Mouse (Mus musculus): ENCODE measurements around the gene Mbd3. TPM values are rescaled to one million over a fixed set of nuclear protein-coding genes. Genes with fewer than 3 reads are reported as not detected.

The Mbd3 gene
- polyA plus RNA-seq, 1 experiment from 2014 or later: 64.4 TPM

- Histone ChIP-seq H3K36me3 (ENCODE audit: inconsistent target) (peaks cover 40% of the 10 kb centered on the region), H3K27ac (no peak overlapping the region), H3K79me2 (ENCODE audit: inconsistent target) (peaks cover 34% of the 10 kb centered on the region), H3K4me3 (ENCODE audit: inconsistent target) (no peak overlapping the region)
- WGBS (ENCODE audit: missing documents): 94% methylated on average over 11 of the region's 11 CpGs
These were observed 2.4 kb downstream of the Mbd3 start for GRCm38 (mm10) chr10:80396822-80397523.

GRCm38 (mm10) chr10:80395025-80395627, 4.2 kb downstream of the Mbd3 start:
- Histone ChIP-seq H3K27ac (no peak overlapping the region), H3K4me3 (ENCODE audit: inconsistent target) (no peak overlapping the region), H3K79me2 (ENCODE audit: inconsistent target) (peaks cover 34% of the 10 kb centered on the region), H3K36me3 (ENCODE audit: inconsistent target) (peaks cover 38% of the 10 kb centered on the region)
- 95% methylated on average over 35 of the region's 35 CpGs for WGBS (ENCODE audit: missing documents)

DNA sequence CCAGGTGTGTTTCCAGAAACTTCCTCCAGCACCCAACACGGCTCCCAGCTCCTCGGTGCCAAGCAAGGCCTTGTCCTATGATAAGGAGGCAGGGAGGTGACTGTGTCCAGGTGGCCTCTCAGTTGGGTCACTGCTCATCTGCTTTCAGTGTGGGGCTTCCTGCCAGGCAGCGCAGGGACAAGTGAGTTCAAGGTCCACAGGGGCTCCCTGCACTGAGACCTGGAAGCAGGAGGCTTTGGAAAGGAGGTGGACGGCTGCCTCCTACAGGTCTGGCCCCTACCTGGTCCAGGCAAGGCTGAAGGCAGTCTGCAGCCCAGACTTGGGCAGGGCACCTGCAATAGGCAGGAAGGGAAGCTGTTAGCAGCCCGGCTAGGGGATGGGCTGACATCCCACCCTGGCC, 6.7 kb downstream of the Mbd3 start:
- H3K79me2 ChIP-seq (ENCODE audit: inconsistent target): peaks cover 27% of the 10 kb centered on the region

GRCm38 (mm10) chr10:80390697-80391096, 8.7 kb downstream of the Mbd3 start:
- peaks cover 38% of the 10 kb centered on the region for H3K36me3 ChIP-seq (ENCODE audit: inconsistent target)
- WGBS (ENCODE audit: missing documents): 89% methylated on average over 9 of the region's 9 CpGs
- H3K79me2 ChIP-seq (ENCODE audit: inconsistent target): peaks cover 17% of the 10 kb centered on the region; the same call in 1 of the 2 replicates
- no peak overlapping the region for H3K4me3 ChIP-seq (ENCODE audit: inconsistent target)
- H3K27ac ChIP-seq: no peak overlapping the region

More for the DNA sequence above, 6.7 kb downstream of the Mbd3 start:
- Histone ChIP-seq H3K4me3 (ENCODE audit: inconsistent target) (no peak overlapping the region), H3K27ac (no peak overlapping the region), H3K36me3 (ENCODE audit: inconsistent target) (peaks cover 38% of the 10 kb centered on the region)
- WGBS (ENCODE audit: missing documents): 92% methylated on average over 5 of the region's 5 CpGs

DNA sequence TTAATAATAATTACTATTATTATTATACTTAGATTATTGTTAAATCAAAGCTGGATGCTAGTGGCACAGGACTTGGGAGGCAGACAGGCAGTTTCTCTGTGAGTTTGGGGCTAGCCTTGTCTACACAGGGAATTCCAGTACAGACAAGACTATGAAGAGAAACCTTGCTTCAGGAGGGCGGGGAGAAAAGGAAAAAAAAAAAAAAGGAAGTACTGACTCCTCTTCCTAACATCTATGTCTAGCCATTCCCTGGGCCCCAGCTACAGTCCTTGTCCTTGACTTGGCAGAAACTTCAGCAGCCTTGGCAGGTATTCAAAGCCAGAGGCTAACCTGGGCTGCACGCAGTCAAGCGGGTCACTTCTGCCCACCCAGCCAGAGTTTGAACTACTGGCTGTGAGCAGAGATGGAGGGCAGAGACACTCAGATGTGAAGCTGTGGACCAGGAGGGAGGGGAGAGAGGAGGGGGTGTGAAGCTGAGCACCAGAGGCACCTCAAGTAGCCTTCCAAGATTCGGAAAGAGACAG, 10.1 kb downstream of the Mbd3 start:
- Histone ChIP-seq H3K36me3 (ENCODE audit: inconsistent target) (peaks cover 25% of the 10 kb centered on the region), H3K4me3 (ENCODE audit: inconsistent target) (no peak overlapping the region), H3K79me2 (ENCODE audit: inconsistent target) (peaks cover 25% of the 10 kb centered on the region; the same call in 1 of the 2 replicates), H3K27ac (no peak overlapping the region)
- whole genome bisulfite sequencing (ENCODE audit: missing documents): 41% methylated on average over 4 of the region's 4 CpGs

- H3K27ac ChIP-seq: no peak overlapping the region
- no peak overlapping the region for H3K4me3 ChIP-seq (ENCODE audit: inconsistent target)
- H3K36me3 ChIP-seq (ENCODE audit: inconsistent target): peaks cover 19% of the 10 kb centered on the region
- H3K79me2 ChIP-seq (ENCODE audit: inconsistent target): peaks cover 30% of the 10 kb centered on the region; the same call in 1 of the 2 replicates
- WGBS (ENCODE audit: missing documents): 41% methylated on average over 2 of the region's 2 CpGs
These were observed 10.6 kb downstream of the Mbd3 start for GRCm38 (mm10) chr10:80388731-80389130.

DNA sequence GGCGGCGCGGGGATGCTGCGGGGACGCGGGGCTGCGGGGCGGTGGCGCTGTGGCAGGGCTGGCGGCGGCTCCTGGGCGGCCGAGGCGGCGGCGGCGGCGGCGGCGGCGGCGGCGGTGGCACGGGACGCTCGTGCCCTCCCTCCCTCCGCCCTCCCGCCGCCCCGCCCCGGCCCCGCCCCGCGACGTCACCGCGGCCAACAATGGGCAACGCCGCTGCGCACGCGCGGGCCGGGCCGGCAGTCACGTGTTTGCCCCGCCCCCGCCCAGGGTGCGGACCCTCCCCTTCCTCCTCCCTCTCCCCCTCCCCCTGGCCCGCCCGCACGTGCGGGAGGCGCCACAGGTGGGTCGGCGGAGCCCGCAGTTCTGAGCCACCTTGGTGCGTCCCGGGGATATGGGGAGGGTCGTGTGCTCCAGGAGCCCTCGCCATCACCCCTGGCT, 11.8 kb downstream of the Mbd3 start, which contains the start of gene Mex3d:
TSS of gene Mex3d (minus strand) at position 138 of the 438 bp plus-strand sequence.
- Histone ChIP-seq H3K27ac (peak within 1 kb of the TSS; percentile 36; the same call in 1 of the 2 replicates), H3K36me3 (ENCODE audit: inconsistent target) (peaks cover 8% of the 10 kb centered on the region; the same call in 1 of the 2 replicates), H3K4me3 (ENCODE audit: inconsistent target) (peak within 1 kb of the TSS; percentile 41), H3K79me2 (ENCODE audit: inconsistent target) (peaks cover 37% of the 10 kb centered on the region; the same call in 1 of the 2 replicates)
- 0% methylated on average over 4 of the region's 61 CpGs for WGBS (ENCODE audit: missing documents)

DNA sequence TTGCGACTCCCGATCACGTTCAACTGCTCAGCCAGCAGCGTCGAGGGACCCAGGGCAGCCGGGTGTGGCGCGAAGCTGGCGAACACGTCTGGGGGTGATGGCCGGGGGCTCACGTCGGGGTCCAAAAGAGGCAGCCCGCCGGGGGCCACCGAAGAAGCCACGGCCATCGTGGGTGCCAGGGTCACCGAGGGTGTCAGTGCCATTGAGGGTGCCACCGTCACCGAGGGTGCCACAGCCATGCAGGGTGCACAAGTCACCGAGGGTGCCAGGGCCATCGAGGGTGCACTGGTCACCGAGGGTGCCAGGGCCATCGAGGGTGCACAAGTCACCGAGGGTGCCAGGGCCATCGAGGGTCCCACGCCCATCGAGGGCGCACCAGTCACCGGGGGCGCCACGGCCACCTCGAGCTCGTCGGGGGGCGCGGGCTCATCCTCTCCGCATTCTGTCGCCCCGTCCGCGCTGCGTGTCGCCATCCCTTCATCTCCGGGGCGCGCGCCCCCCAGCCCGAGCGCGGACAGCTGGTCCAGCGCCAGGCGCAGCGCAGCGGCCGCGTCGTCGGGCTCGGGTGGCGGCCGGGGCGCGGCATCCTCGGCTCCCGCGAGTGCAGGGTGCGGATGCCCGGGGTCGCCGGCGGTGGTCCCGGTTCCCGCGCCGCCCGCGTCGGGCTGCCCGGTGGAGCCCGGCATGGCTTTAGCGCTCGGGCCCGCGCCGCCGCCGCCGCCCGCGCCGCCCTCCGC, 12.4 kb downstream of the Mbd3 start:
- no peak overlapping the region for H3K27ac ChIP-seq
- peaks cover 37% of the 10 kb centered on the region; the same call in 1 of the 2 replicates for H3K79me2 ChIP-seq (ENCODE audit: inconsistent target)
- H3K4me3 ChIP-seq (ENCODE audit: inconsistent target): peak overlapping the region; percentile 26
- H3K36me3 ChIP-seq (ENCODE audit: inconsistent target): peaks cover 1% of the 10 kb centered on the region; the same call in 1 of the 2 replicates
- 4% methylated on average over 65 of the region's 94 CpGs for WGBS (ENCODE audit: missing documents)

DNA sequence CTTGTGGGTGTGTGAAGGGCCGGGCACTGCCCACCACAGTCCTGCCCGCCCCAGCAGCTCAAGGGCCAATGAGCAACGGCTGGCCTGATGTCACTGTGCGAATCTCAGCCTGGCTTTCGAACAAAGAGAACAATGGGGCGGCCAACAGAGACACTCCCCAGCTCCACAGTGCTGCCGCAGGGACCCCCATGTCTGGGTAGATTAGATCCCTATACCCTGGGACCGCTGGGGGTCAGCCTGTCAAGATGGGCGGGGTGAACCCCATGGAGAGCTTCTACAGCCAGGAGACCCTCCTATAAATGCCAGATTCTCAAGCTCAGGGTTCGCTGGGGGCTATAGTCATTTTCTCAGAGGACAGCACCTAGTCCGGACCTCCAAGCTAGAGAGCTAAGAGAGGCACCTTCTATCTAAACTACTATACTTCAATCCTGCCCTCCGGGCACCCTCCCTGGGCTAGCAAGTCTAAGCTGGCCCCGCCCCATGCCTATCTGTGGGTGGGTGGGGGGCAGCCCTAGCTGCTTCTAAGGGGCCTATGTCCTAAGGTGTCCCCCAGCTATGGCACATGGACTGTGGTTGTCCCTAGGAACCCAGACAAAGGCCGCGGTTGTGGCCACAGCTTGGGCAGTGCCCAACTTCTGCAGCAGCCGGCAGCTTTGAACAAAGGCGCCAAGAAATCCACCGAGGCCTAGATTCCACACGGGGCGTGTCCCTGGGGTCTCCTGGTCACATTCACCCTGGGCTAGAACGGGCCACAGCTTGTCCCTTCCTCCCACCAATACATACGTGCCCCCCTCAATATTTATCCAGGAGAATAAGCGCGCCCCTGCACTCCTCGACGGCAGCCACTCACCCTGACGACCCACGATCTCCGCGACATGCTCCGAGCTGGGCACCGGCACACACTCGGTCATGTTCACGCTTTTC, 13.3 kb downstream of the Mbd3 start:
- peaks cover 37% of the 10 kb centered on the region; the same call in 1 of the 2 replicates for H3K79me2 ChIP-seq (ENCODE audit: inconsistent target)
- no peaks in the 10 kb centered on the region for H3K36me3 ChIP-seq (ENCODE audit: inconsistent target)
- H3K27ac ChIP-seq: no peak overlapping the region
- WGBS (ENCODE audit: missing documents): 46% methylated on average over 34 of the region's 34 CpGs
- H3K4me3 ChIP-seq (ENCODE audit: inconsistent target): peak overlapping the region; percentile 26

DNA sequence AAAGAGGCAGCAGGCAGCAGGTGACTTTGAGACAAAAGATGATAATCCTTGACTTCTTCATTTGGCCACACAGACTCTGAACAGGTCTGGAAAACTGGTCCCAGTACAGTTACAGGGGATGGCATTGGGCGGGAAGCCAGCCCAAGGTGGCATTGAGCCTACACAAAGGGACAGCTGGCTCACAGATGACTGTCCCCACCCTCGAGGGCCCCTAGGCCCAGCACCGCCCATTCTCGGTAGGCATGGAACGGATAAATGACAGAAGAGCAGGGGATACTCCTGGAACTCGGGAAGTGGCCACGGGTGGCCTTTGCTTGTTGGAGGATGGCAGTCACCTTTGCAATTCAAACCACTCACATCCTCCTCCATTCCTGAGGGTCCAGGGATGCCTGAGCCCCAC, 14.0 kb downstream of the Mbd3 start:
- no peak overlapping the region for H3K4me3 ChIP-seq (ENCODE audit: inconsistent target)
- no peak overlapping the region for H3K27ac ChIP-seq
- peaks cover 37% of the 10 kb centered on the region; the same call in 1 of the 2 replicates for H3K79me2 ChIP-seq (ENCODE audit: inconsistent target)
- WGBS (ENCODE audit: missing documents): 92% methylated on average over 7 of the region's 7 CpGs
- H3K36me3 ChIP-seq (ENCODE audit: inconsistent target): no peaks in the 10 kb centered on the region

- WGBS (ENCODE audit: missing documents): 93% methylated on average over 7 of the region's 7 CpGs
- peaks cover 37% of the 10 kb centered on the region; the same call in 1 of the 2 replicates for H3K79me2 ChIP-seq (ENCODE audit: inconsistent target)
- no peak overlapping the region for H3K27ac ChIP-seq
- H3K4me3 ChIP-seq (ENCODE audit: inconsistent target): no peak overlapping the region
- H3K36me3 ChIP-seq (ENCODE audit: inconsistent target): no peaks in the 10 kb centered on the region
These were observed 14.6 kb downstream of the Mbd3 start for GRCm38 (mm10) chr10:80384709-80385108.

- H3K36me3 ChIP-seq (ENCODE audit: inconsistent target): no peaks in the 10 kb centered on the region
- WGBS (ENCODE audit: missing documents): 74% methylated on average over 4 of the region's 4 CpGs
- no peak overlapping the region for H3K27ac ChIP-seq
- peaks cover 37% of the 10 kb centered on the region; the same call in 1 of the 2 replicates for H3K79me2 ChIP-seq (ENCODE audit: inconsistent target)
- no peak overlapping the region for H3K4me3 ChIP-seq (ENCODE audit: inconsistent target)
These were observed 15.2 kb downstream of the Mbd3 start for GRCm38 (mm10) chr10:80384115-80384639.

GRCm38 (mm10) chr10:80383431-80383830, 15.9 kb downstream of the Mbd3 start:
- H3K36me3 ChIP-seq (ENCODE audit: inconsistent target): no peaks in the 10 kb centered on the region
- no peak overlapping the region for H3K4me3 ChIP-seq (ENCODE audit: inconsistent target)
- WGBS (ENCODE audit: missing documents): 88% methylated on average over 4 of the region's 4 CpGs
- H3K79me2 ChIP-seq (ENCODE audit: inconsistent target): peaks cover 37% of the 10 kb centered on the region; the same call in 1 of the 2 replicates
- H3K27ac ChIP-seq: no peak overlapping the region
